Mouse (Mus musculus) neural tube, embryonic 12.5 days (tissue): ENCODE results near the gene Tagln2. TPM values are rescaled to one million over a fixed set of nuclear protein-coding genes. Genes with fewer than 3 reads are reported as not detected.

Source experiments
- ATAC-seq: fragments of 200-750 bp; cut with Nextera tagmentation; 2 replicates; pipeline ENCODE4 v1.8.0; 2017; ENCODE audit warnings: low read depth, mild to moderate bottlenecking, moderate TSS enrichment, moderate library complexity; ENCODE audit not compliant: low FRiP score
- H3K27ac ChIP-seq: fragments of 300-500 bp; sonication (generic); 2 replicates; pipeline ENCODE4 v1.5.1; 2016
- H3K27me3 ChIP-seq: fragments of 300-500 bp; sonication (generic); replicated peaks from 2 replicates; pipeline ENCODE4 v1.6.1; 2016; ENCODE audit warnings: mild to moderate bottlenecking
- H3K36me3 ChIP-seq: fragments of 300-500 bp; sonication (generic); 2 replicates; pipeline ENCODE4 v1.6.1; 2016; ENCODE audit warnings: mild to moderate bottlenecking
- H3K4me1 ChIP-seq: fragments of 300-500 bp; sonication (generic); 2 replicates; pipeline ENCODE4 v1.6.1; 2016
- H3K4me2 ChIP-seq: fragments of 300-500 bp; sonication (generic); replicated peaks from 2 replicates; pipeline ENCODE4 v1.6.1; 2016; ENCODE audit warnings: mild to moderate bottlenecking
- H3K4me3 ChIP-seq: fragments of 300-500 bp; sonication (generic); 2 replicates; pipeline ENCODE4 v1.5.1; 2016
- H3K9ac ChIP-seq: fragments of 300-500 bp; sonication (generic); 2 replicates; pipeline ENCODE4 v1.6.1; 2016; ENCODE audit warnings: mild to moderate bottlenecking
- H3K9me3 ChIP-seq: fragments of 300-500 bp; sonication (generic); 2 replicates; pipeline ENCODE4 v1.6.1; 2016; ENCODE audit warnings: mild to moderate bottlenecking
- WGBS: fragments of 180-500 bp; shearing (Covaris S2); methylation state at CpG from one replicate; pipeline ENCODE4 v1.1.7; 2016; 5-methylcytosine and 5-hydroxymethylcytosine counted together
- polyA plus RNA-seq: library from polyadenylated mRNA; unstranded; fragments of >200 nt; fragmentation: Nextera tagmentation; extraction: Ambion mirVana; gene quantifications from 2 replicates; pipeline ENCODE4 v1.2.1, GENCODE M21; 2016

Tagln2 gene
- polyA plus RNA-seq, 1 experiment from 2014 or later, result 131 TPM

GRCm38 (mm10) chr1:172468301-172468877, 31.5 kb upstream of the Tagln2 start:
- no peak for ATAC-seq
- Histone ChIP-seq H3K9me3 (no peaks in the 10 kb centered on the region), H3K4me1 (no peaks in the 10 kb centered on the region), H3K27ac (no peak overlapping the region), H3K36me3 (no peaks in the 10 kb centered on the region), H3K27me3 (no peaks in the 10 kb centered on the region), H3K4me2 (no peak overlapping the region), H3K4me3 (no peak overlapping the region), H3K9ac (no peak overlapping the region)
- WGBS, result 73% methylated on average over 11 of the region's 11 CpGs

- WGBS, result 93% methylated on average over 5 of the region's 5 CpGs
- no peaks in the 10 kb centered on the region for H3K4me1 ChIP-seq
- no peaks in the 10 kb centered on the region for H3K27me3 ChIP-seq
- no peak overlapping the region for H3K4me2 ChIP-seq
- no peak overlapping the region for H3K4me3 ChIP-seq
- no peak overlapping the region for H3K27ac ChIP-seq
- H3K36me3 ChIP-seq, result no peaks in the 10 kb centered on the region
- ATAC-seq, result no peak
- no peak overlapping the region for H3K9ac ChIP-seq
- no peaks in the 10 kb centered on the region for H3K9me3 ChIP-seq
Measured at GRCm38 (mm10) chr1:172469373-172469772, 30.5 kb upstream of the Tagln2 start.

GRCm38 (mm10) chr1:172469810-172470448, 29.9 kb upstream of the Tagln2 start:
- Histone ChIP-seq H3K27ac (no peak overlapping the region), H3K4me2 (no peak overlapping the region), H3K27me3 (no peaks in the 10 kb centered on the region), H3K9me3 (no peaks in the 10 kb centered on the region), H3K9ac (no peak overlapping the region), H3K4me1 (no peaks in the 10 kb centered on the region), H3K36me3 (no peaks in the 10 kb centered on the region), H3K4me3 (no peak overlapping the region)
- 74% methylated on average over 8 of the region's 8 CpGs for WGBS
- no peak for ATAC-seq

DNA sequence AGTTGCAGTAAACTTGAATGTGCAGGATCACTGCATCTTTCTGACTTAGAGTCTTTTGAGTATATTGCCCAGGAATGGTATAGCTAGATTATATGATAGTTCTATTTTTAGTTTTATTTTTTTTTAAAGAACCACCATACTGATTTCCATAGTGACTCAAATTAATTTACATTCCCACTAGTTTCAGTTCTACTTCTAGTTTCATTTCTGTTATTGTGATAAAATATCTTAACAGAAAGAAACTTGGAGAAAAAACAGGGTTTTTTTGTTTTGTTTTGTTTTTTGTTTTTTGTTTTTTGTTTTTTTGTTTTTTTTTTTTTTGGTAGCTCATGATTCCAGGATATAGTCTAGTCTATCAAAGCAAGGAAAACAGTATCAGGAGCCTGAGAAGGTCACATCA, 26.9 kb upstream of the Tagln2 start:
- no peak for ATAC-seq

GRCm38 (mm10) chr1:172474196-172474595, 25.7 kb upstream of the Tagln2 start:
- Histone ChIP-seq H3K27me3 (no peaks in the 10 kb centered on the region), H3K36me3 (no peaks in the 10 kb centered on the region), H3K4me2 (no peak overlapping the region), H3K4me1 (no peaks in the 10 kb centered on the region), H3K9ac (no peak overlapping the region), H3K27ac (no peak overlapping the region), H3K9me3 (no peaks in the 10 kb centered on the region), H3K4me3 (no peak overlapping the region)
- WGBS, result 91% methylated on average over 3 of the region's 3 CpGs
- no peak for ATAC-seq

More for the DNA sequence above, 26.9 kb upstream of the Tagln2 start:
- no peak overlapping the region for H3K4me2 ChIP-seq
- H3K36me3 ChIP-seq, result no peaks in the 10 kb centered on the region
- no peak overlapping the region for H3K9ac ChIP-seq
- H3K27ac ChIP-seq, result no peak overlapping the region
- no peaks in the 10 kb centered on the region for H3K4me1 ChIP-seq
- H3K4me3 ChIP-seq, result no peak overlapping the region
- no peaks in the 10 kb centered on the region for H3K27me3 ChIP-seq
- H3K9me3 ChIP-seq, result no peaks in the 10 kb centered on the region

- Histone ChIP-seq H3K9me3 (no peaks in the 10 kb centered on the region), H3K4me3 (no peak within 1 kb of the TSS), H3K27me3 (no peaks in the 10 kb centered on the region), H3K9ac (no peak within 1 kb of the TSS), H3K36me3 (no peaks in the 10 kb centered on the region), H3K4me2 (no peak within 1 kb of the TSS), H3K27ac (no peak within 1 kb of the TSS), H3K4me1 (no peaks in the 10 kb centered on the region)
- ATAC-seq, result no peak
- 75% methylated on average over 7 of the region's 7 CpGs for WGBS
Measured at GRCm38 (mm10) chr1:172475054-172475741, 24.6 kb upstream of the Tagln2 start, which contains the start of gene Slamf9. Gene Slamf9 (plus strand): TSS chr1:172475358.

GRCm38 (mm10) chr1:172478020-172478419, 21.8 kb upstream of the Tagln2 start:
- H3K4me1 ChIP-seq, result peaks cover 6% of the 10 kb centered on the region
- no peak overlapping the region for H3K4me3 ChIP-seq
- ATAC-seq, result no peak
- H3K9me3 ChIP-seq, result no peaks in the 10 kb centered on the region
- no peak overlapping the region for H3K4me2 ChIP-seq
- 83% methylated on average over 5 of the region's 5 CpGs for WGBS
- no peak overlapping the region for H3K9ac ChIP-seq
- H3K36me3 ChIP-seq, result no peaks in the 10 kb centered on the region
- no peaks in the 10 kb centered on the region for H3K27me3 ChIP-seq
- H3K27ac ChIP-seq, result no peak overlapping the region

DNA sequence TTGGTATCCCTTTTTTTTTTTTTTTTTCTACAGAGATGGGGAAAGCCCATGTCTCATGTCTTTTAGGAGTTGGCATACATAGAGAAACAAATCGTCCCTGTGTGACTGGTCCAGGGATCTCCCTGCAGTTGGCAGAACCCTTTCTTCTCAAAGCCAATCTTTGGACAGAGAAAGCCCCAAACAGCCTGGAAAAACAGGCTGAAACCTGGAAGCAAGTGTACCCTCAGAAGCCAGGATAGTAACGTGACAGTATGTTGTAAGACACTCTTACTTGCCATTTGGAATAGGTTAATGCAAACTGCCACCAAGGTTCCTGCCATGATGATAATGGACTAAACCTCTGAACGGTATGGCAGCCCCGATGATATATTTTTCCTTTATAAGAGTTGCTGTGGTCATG, 19.5 kb upstream of the Tagln2 start:
- H3K9ac ChIP-seq, result no peak overlapping the region
- H3K36me3 ChIP-seq, result no peaks in the 10 kb centered on the region
- H3K27ac ChIP-seq, result no peak overlapping the region
- 89% methylated on average over 4 of the region's 4 CpGs for WGBS
- H3K4me2 ChIP-seq, result no peak overlapping the region
- no peak overlapping the region for H3K4me3 ChIP-seq
- H3K27me3 ChIP-seq, result no peaks in the 10 kb centered on the region
- no peaks in the 10 kb centered on the region for H3K9me3 ChIP-seq
- H3K4me1 ChIP-seq, result peaks cover 29% of the 10 kb centered on the region
- ATAC-seq, result no peak

DNA sequence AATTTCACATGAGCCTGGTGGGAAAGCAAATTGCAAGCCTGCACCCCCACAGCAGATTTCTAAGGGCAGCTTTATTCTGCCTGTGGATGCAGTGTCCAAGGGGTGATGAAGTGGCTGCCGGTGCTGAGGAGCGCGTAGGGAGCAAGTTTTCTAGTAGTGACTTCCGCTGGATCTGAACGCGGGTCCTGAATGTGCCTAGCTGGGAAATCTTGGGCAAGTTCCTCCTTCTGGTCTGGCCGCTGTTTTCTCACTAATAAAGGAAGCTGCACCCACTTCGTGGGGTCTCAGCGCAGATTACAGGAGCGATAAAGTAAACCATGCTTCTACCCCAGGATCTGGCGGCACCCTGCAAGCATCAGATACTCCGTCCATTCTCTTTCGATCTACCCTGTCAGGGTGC, 18.7 kb upstream of the Tagln2 start:
- ATAC-seq, result no peak

GRCm38 (mm10) chr1:172481540-172482280, 18.1 kb upstream of the Tagln2 start, which contains the start of gene Igsf9:
Gene Igsf9 (plus strand): TSS chr1:172481788.
- WGBS, result under 1% methylated on average over 38 of the region's 38 CpGs
- Histone ChIP-seq H3K4me1 (peaks cover 43% of the 10 kb centered on the region), H3K9me3 (no peaks in the 10 kb centered on the region), H3K9ac (peak within 1 kb of the TSS; percentile 75), H3K36me3 (no peaks in the 10 kb centered on the region), H3K4me2 (peak within 1 kb of the TSS; percentile 91), H3K27me3 (no peaks in the 10 kb centered on the region), H3K27ac (no peak within 1 kb of the TSS), H3K4me3 (peak within 1 kb of the TSS; percentile 67)
- peak; percentile 94 for ATAC-seq

More for the DNA sequence above, 18.7 kb upstream of the Tagln2 start:
- 18% methylated on average over 13 of the region's 13 CpGs for WGBS
- H3K4me2 ChIP-seq, result peak overlapping the region; percentile 91
- H3K36me3 ChIP-seq, result no peaks in the 10 kb centered on the region
- H3K4me3 ChIP-seq, result peak overlapping the region; percentile 67; the same call in 1 of the 2 replicates
- peak overlapping the region; percentile 44 for H3K9ac ChIP-seq
- H3K4me1 ChIP-seq, result peaks cover 37% of the 10 kb centered on the region
- no peak overlapping the region for H3K27ac ChIP-seq
- H3K27me3 ChIP-seq, result no peaks in the 10 kb centered on the region
- H3K9me3 ChIP-seq, result no peaks in the 10 kb centered on the region

DNA sequence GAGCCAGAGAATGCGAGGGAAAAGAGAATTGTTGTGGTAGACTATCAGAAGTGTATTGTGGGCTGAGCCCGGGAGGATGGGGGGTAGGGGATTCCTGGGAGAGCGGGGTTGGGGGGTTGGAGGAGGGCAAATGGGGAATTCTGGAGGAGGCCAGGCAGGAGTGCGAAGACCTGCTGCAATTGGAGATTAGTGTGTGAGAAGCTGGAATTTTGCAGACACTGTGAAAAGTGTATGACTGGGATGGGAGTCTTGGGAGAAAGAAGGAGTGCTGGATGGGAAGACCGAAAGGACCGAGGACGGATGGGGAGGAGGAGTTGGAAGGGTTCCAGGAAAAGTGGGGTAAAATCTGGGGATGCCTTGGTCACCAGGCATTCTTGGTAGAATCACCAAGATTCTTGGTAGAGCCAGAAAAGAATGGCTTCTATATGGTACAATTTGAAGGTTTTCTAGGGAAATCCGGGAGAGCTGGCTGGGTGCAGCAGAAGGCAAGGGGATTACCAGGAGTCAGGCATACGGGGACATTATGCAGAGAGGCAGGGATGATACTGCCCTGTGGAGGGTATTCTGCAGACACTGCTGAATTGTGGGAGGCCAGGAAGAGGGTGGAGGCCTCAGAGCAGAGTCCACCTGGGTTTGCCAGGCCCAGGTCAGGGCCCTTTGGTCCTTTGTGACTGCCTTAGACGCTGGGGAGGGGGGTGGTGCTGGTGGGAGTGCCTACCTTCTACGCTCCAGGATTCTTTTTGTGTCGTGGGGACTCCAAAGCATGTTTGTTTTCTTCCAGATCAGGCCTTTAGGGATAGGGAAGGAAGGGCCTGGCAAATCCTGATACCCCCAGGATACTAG, 17.1 kb upstream of the Tagln2 start:
- Histone ChIP-seq H3K9me3 (no peaks in the 10 kb centered on the region), H3K4me2 (peak overlapping the region; percentile 91), H3K27ac (no peak overlapping the region), H3K9ac (peak overlapping the region; percentile 75), H3K27me3 (no peaks in the 10 kb centered on the region), H3K36me3 (peaks cover 3% of the 10 kb centered on the region; the same call in 1 of the 2 replicates), H3K4me1 (peaks cover 50% of the 10 kb centered on the region), H3K4me3 (peak overlapping the region; percentile 67)
- WGBS, result 2% methylated on average over 12 of the region's 12 CpGs
- ATAC-seq, result peak; percentile 8
